Mouse (Mus musculus): ENCODE data around the gene Trpm1. TPM values are rescaled to one million over a fixed set of nuclear protein-coding genes. Genes with fewer than 3 reads are reported as not detected.

Gene Trpm1
- total and polyA plus RNA-seq, 3 experiments = 5.9 to 10.7 (median 6.1) TPM

DNA sequence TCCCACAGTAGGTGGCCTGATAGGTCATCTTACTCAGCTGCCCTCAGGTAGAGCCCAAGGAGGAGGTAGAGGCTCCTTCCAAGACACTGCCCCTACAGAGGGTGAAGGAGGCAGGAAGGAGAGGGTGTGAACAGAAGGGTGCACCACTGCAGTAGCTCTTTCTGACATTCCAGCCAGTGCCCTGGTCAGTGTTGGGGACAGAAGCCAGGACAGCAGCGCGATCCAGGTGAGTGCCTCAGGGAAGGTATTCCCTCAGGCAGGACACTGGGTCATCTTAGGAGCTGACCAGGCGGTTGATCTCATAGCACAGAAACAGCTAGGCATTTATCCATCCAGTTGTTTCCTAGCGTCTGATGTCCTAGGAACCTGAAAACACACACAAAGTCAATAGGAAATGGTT, 1.6 kb downstream of the Trpm1 start:
- H3K36me3 ChIP-seq (replicated peaks in 1 of 2; ENCODE audit: control insufficient read depth in 1 of 2, insufficient read depth in 1 of 2, low read length in 1 of 2) = no peaks in the 10 kb centered on the region
- H3K27ac ChIP-seq (ENCODE audit: insufficient read depth, low read depth) = no peak overlapping the region
- in situ Hi-C loops (cut with MboI; ENCODE audit: low pct_ligation_motif_present, low pct_unique_long_range_greater_than_20kb, low sequenced_read_pairs) = loop anchor here (10.0 to 25.0 kb wide), 3 partner anchors 382 to 582 kb away; no protein-coding TSS in a partner anchor
- dilution Hi-C loops (cut with MboI; ENCODE audit: extremely low pct_ligation_motif_present, extremely low pct_unique_long_range_greater_than_20kb, low sequenced_read_pairs) = no loop called here
- no peak for TF ChIP-seq ETS1 (conservative IDR thresholded peaks at IDR 0.05; ENCODE audit: low read depth, low read length)
- TF ChIP-seq SIN3A (IDR thresholded peaks at IDR 0.05; ENCODE audit: low read length) = no peak
- TF ChIP-seq TBP (conservative IDR thresholded peaks at IDR 0.05; ENCODE audit: low read depth, low read length) = no peak
- no peak for TF ChIP-seq USF2 (conservative IDR thresholded peaks at IDR 0.05; ENCODE audit: low read depth, low read length)
- no peak for TF ChIP-seq TCF12 (IDR thresholded peaks at IDR 0.05; ENCODE audit: low read depth, low read length)
- TF ChIP-seq MYC (IDR thresholded peaks at IDR 0.05; ENCODE audit: low read depth, low read length) = no peak
- TF ChIP-seq RAD21 (IDR thresholded peaks at IDR 0.05; ENCODE audit: low read depth, low read length) = no peak
- no peak overlapping the region for H3K9ac ChIP-seq (ENCODE audit: insufficient read depth, low read depth)
- DNase-seq (ENCODE audit: extremely low read depth) = no peak
- H3K4me3 ChIP-seq (replicated peaks in 1 of 3; ENCODE audit: low read depth in 2 of 3, low read length in 2 of 3, poor library complexity in 1 of 3) = no peak overlapping the region
- H3K9me3 ChIP-seq (replicated peaks; ENCODE audit: low read length) = no peaks in the 10 kb centered on the region
- H3K27me3 ChIP-seq (replicated peaks) = peaks cover 5% of the 10 kb centered on the region
- H3K79me2 ChIP-seq (replicated peaks; ENCODE audit: control insufficient read depth, extremely low read depth, insufficient read depth, poor library complexity, severe bottlenecking) = no peaks in the 10 kb centered on the region
- H3K4me1 ChIP-seq (ENCODE audit: control insufficient read depth in 1 of 2, insufficient read depth in 2 of 2) = no peaks in the 10 kb centered on the region
- no peak overlapping the region for H3K4me2 ChIP-seq (ENCODE audit: insufficient read depth, low read depth, poor library complexity, severe bottlenecking)

DNA sequence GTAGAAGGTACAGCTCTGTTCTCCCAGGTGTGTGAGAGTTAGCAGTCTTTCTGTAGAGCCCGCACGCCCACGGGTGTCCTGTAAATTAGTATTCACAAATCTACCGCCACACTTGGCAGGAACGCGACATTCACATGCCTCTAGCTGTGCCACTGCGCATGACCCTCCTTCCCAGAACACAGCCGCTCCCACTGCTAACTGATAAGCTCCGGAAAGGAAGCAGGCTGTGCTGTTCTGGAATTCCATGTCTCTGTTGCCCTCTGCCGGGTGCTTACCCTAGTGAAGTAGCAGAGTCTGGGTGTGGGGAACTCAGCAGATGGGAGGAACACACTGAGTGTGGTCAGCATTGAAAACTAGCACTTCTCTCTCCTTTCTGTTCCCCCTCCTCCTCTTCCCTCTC, 2.1 kb downstream of the Trpm1 start:
- no peak overlapping the region for H3K9ac ChIP-seq (ENCODE audit: insufficient read depth, low read depth)
- no peak overlapping the region for H3K4me3 ChIP-seq (replicated peaks in 1 of 3; ENCODE audit: low read depth in 2 of 3, low read length in 2 of 3, poor library complexity in 1 of 3)
- no peaks in the 10 kb centered on the region for H3K79me2 ChIP-seq (replicated peaks; ENCODE audit: control insufficient read depth, extremely low read depth, insufficient read depth, poor library complexity, severe bottlenecking)
- no peaks in the 10 kb centered on the region for H3K36me3 ChIP-seq (replicated peaks in 1 of 2; ENCODE audit: control insufficient read depth in 1 of 2, insufficient read depth in 1 of 2, low read length in 1 of 2)
- DNase-seq (ENCODE audit: extremely low read depth) = no peak
- in situ Hi-C loops (cut with MboI; ENCODE audit: low pct_ligation_motif_present, low pct_unique_long_range_greater_than_20kb, low sequenced_read_pairs) = loop anchor here (10.0 to 25.0 kb wide), 3 partner anchors 382 to 582 kb away; no protein-coding TSS in a partner anchor
- H3K27me3 ChIP-seq (replicated peaks) = peaks cover 5% of the 10 kb centered on the region
- no peak overlapping the region for H3K27ac ChIP-seq (ENCODE audit: insufficient read depth, low read depth)
- no peak overlapping the region for H3K4me2 ChIP-seq (ENCODE audit: insufficient read depth, low read depth, poor library complexity, severe bottlenecking)
- no peaks in the 10 kb centered on the region for H3K9me3 ChIP-seq (replicated peaks; ENCODE audit: low read length)
- peak in 1 of 2 experiments; percentile 43; a peak in 2 of 4 replicates for TF ChIP-seq CTCF (conservative IDR thresholded peaks at IDR 0.05 in 1 of 2, IDR thresholded peaks at IDR 0.05 in 1 of 2; ENCODE audit: low read depth in 2 of 2, low read length in 2 of 2)
- TF ChIP-seq JUND (conservative IDR thresholded peaks at IDR 0.05; ENCODE audit: low read depth, low read length) = no peak
- no peak for TF ChIP-seq MAFK (IDR thresholded peaks at IDR 0.05; ENCODE audit: insufficient replicate concordance, low read length)
- TF ChIP-seq PAX5 (IDR thresholded peaks at IDR 0.05; ENCODE audit: low read length) = no peak
- peak; percentile 31 for TF ChIP-seq RAD21 (IDR thresholded peaks at IDR 0.05; ENCODE audit: low read depth, low read length)
- no peak for TF ChIP-seq POLR2A (IDR thresholded peaks at IDR 0.05; ENCODE audit: low read depth, low read length)
- TF ChIP-seq MXI1 (IDR thresholded peaks at IDR 0.05; ENCODE audit: low read depth, low read length) = no peak
- peak; percentile 38; the same call in 1 of the 2 replicates for TF ChIP-seq SMC3 (IDR thresholded peaks at IDR 0.05; ENCODE audit: low read depth, low read length)
- no peak for TF ChIP-seq ELF1 (IDR thresholded peaks at IDR 0.05; ENCODE audit: low read depth, low read length)
- dilution Hi-C loops (cut with MboI; ENCODE audit: extremely low pct_ligation_motif_present, extremely low pct_unique_long_range_greater_than_20kb, low sequenced_read_pairs) = no loop called here
- no peaks in the 10 kb centered on the region for H3K4me1 ChIP-seq (ENCODE audit: control insufficient read depth in 1 of 2, insufficient read depth in 2 of 2)

All from CH12.LX (cell line).